In the genomic region with DNA sequence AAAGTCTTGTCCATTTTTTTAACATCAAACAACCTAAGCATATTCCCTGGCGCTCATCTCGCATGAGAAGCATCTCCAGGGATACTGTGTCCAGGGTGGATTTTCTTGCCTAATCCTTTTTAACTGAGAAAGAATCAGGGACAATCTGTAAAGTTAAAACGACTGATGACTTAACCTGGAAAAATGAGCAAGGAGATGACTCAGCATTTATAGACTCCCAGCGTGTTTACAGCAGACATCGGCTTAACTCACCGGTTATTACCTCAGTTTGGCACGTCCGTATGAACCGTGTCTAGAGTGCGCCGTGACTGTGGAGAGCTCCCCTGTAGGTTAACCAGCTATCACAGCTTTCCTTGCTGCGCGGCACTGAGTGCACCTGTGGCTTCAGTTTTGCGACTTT, we compare ENCODE assay signal across 16 mouse cellular contexts.
"Had no signal": no experiment of that assay in that cellular context is flagged by ENCODE, and none has a peak within 500 bp of the region (broad histone marks: within the 10 kb centered on the region; RNA-seq: fewer than 3 reads in every experiment).

No protein-coding gene starts in this region.

- H3K27ac ChIP-seq: midbrain, embryonic 10.5 days; midbrain, embryonic 12.5 days; neural tube, embryonic 12.5 days; stomach, embryonic 15.5 days; stomach, postnatal 0 days had no signal

- H3K4me2 ChIP-seq: lung, embryonic 14.5 days; midbrain, embryonic 12.5 days; neural tube, embryonic 12.5 days; stomach, embryonic 15.5 days had no signal

- H3K9me3 ChIP-seq: midbrain, embryonic 10.5 days; midbrain, embryonic 12.5 days; neural tube, embryonic 12.5 days; stomach, embryonic 15.5 days had no signal

- H3K9ac ChIP-seq: lung, embryonic 14.5 days; midbrain, embryonic 12.5 days; neural tube, embryonic 12.5 days; stomach, embryonic 15.5 days had no signal

- H3K4me1 ChIP-seq: midbrain, embryonic 10.5 days; midbrain, embryonic 12.5 days; neural tube, embryonic 12.5 days; stomach, embryonic 15.5 days had no signal

- H3K4me3 ChIP-seq: midbrain, embryonic 10.5 days; midbrain, embryonic 12.5 days; neural tube, embryonic 12.5 days; stomach, embryonic 15.5 days had no signal

- H3K36me3 ChIP-seq: neural tube, embryonic 12.5 days had no signal

- DNase-seq: lung, adult 18-20 months; lung, embryonic 14.5 days; lung, postnatal 10 days; lung, postnatal 4 days; midbrain, embryonic 14.5 days; right cerebral cortex, postnatal 14 days; right cerebral cortex, postnatal 4 days; spleen, adult 18-20 months; thymus, adult 2 months; thymus, postnatal 25 days; thymus, postnatal 4 days had no signal

- H3K27me3 ChIP-seq: midbrain, embryonic 12.5 days; neural tube, embryonic 12.5 days; stomach, embryonic 15.5 days had no signal
